Mouse (Mus musculus) spleen, postnatal 36 days (tissue): Measurements from ENCODE around the gene Sap18.
A peak's percentile ranks its signal among the peaks of the same experiment; 100 is the strongest.
"Not testable (repeated sequence)": the region's sequence is repeated elsewhere in the genome, so short reads cannot be mapped to it uniquely, and the experiment has no call there.

ENCODE experiments used
- DNase-seq, 2 experiments: peaks; one replicate each; pipeline ENCODE4 v3.0.0; 2022; ENCODE audit warnings: low spot score in 2 of 2, mixed read lengths in 1 of 2

Gene Sap18

DNA sequence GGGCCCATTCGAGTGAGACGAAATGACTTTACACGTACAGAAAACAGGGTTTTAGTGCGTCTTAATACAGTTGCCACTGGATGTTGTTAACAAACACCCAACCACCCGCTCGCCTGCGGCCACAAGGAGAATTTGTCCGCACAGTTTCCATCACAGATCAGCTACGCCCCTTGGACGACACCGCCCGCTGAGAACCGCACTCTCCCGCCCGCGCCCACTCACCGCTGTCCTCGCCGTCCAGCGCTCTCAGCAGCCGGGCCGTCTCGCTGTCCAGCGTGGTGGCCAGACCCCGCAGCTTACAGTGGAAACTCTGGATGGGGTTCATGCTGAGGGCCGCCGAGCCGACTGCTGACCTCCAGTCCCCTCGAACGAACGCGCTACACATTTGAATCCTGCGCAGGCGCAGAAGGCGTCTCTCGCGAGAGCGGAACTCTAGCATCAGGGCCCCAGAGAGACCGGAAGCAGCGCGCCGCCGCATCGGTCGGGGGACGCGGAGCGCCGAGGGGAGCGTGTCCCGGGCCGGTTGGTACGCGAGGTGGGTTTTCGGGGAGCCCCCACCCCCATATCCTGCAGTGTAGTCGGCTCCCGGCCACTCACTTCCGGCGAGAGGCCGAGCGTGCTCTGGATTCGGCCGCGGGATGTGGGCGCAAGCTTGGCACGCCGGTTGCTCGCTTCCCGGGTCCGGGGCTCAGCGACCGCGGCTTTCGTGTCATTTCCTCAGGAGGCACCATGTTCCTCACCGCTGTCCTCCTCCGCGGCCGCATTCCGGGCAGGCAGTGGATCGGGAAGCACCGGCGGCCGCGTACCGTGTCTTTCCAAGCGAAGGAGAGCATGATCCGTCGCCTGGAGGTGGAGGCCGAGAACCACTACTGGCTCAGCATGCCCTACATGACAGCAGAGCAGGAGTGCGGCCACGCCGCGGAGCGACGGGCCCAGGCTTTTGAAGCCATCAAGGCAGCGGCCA is 28.1 kb downstream of the Sap18 start, which contains the start of the genes Ska3 and Mrpl57:
TSS of gene Ska3 (minus strand) at position 398 of the 964 bp plus-strand sequence.
TSS of gene Mrpl57 (plus strand) at position 447 of the 964 bp plus-strand sequence.
- DNase-seq, result peak; percentile 90 to 94

DNA sequence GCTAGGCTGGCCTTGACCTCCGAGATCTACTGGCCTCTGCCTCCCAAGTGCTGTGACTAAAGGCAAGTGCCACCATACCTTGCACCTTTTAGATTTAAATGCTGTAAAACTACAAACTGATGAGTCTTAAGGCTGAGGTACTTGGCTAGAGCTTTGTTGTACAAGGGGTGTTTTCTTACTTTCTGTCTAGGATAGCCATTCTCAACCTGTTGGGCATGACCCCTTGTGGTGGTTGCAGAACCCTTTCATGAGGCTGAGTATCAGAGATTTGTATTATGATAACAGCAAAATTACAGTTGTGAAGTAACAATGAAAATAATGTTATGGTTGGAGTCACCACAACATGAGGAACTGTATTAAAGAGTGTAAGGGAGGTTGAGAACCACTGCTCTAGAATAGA is 29.3 kb downstream of the Sap18 start:
- peak in 1 of 2 experiments; percentile 9 for DNase-seq

DNA sequence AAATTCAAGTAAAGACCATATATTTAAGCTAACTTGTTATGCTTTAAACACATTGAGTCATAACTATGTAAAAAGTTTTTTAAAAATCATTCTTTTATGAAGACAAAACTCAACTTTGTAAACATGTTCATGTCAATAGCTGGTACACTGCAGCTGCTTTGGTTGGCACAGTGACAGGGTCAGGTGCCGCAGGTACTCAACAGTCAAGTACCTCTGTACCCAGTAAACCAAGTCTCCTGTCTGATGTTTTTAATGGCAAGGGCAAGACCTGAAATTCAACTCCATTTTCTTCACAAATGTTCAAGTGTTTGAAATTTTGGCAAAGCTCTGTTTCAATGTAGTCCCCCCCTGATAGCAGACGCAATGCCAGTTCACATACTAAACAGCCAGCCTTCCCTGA is 35.5 kb downstream of the Sap18 start:
- DNase-seq, result no peak

DNA sequence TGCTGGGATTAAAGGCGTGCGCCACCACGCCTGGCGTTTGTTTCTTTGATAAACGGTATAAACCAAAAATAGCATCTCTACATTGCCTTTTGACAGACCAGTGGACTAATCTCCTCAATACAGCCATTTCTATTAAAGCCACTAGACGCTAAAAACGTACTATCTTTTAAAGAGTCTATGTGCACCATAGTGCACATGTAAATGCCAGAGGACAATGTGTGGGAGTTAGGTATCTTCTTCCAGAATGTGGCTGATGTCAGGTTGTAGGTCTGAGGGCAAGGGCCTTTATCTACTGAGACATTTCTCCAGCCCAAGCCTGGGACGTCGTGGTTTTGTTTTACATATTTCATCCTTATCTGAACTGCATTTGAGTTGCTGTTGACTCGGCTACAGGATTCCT is 37.2 kb downstream of the Sap18 start:
- no peak for DNase-seq

DNA sequence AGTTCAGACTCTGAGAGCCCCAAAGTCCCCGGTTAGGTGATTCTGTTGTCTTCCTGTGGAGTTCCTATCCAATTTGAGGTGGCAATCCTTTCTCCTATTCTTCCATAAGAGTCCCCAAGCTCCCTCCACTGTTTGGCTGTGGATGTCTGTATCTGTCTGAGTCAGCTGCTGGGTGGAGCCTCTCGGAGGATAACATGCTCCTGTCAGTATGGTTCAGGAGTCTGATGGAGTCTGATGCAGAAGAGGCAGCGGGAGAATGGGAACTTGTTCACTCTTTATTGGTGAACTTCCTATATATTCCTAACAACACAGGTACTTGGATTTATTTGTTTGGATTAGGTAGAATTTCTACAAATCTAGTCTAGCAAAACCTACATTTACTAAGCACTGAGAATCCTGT is 46.6 kb downstream of the Sap18 start:
- no peak for DNase-seq

DNA sequence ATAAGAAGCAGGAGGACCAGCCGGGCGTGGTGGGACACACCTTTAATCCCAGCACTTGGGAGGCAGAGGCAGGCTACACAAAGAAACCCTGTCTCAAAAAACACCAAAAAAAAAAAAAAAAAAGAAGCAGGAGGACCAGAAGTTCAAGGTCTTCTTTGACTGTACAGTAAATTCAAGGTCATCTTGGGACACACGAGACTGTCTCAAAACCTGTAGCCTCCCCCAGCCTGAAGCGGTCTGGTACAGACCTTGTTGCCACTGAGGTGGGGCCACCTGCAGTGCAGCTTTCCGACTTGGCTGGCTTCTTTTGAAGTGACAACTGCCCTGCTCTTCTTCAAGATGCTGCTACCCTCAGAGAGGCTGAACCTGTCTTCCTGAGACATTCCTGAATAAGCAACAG is 50.1 kb downstream of the Sap18 start:
- not testable (repeated sequence) for DNase-seq

DNA sequence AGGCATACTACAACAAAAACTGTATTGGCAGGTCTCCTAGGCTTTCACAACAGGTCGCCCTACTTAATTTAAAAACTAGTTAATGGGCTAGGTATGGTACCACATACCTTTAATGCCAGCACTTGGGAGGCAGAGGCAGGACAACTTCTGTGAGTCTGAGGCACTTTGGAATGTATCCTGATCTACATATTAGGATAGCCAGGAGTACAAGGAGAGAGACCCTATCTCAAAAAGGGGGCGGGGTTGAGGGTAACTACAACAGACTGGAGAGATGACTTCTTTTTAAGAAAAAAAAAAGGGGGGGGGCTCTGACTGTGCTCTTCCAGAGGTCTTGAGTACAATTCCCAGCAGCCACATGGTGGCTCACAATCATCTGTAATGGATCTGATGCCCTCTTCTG is 50.7 kb downstream of the Sap18 start:
- no peak for DNase-seq

DNA sequence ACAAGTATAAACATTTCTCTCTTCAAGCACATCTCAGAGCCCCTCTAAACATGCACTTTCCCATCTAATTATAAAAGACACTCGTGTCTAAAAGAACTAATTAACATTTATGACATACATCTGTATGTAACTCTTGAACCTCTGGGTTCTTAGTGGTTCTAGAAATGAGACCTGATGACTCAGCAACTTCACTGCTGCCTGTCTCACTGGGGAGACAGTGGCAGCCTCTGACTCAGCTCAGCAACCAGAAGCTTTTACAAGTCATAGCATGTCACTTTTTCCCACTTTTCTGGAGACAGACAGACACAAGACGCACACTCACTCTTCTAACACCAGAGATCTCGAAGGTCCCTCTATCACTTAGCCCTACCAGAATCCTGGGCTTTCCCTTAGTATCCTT is 52.4 kb downstream of the Sap18 start:
- no peak for DNase-seq

DNA sequence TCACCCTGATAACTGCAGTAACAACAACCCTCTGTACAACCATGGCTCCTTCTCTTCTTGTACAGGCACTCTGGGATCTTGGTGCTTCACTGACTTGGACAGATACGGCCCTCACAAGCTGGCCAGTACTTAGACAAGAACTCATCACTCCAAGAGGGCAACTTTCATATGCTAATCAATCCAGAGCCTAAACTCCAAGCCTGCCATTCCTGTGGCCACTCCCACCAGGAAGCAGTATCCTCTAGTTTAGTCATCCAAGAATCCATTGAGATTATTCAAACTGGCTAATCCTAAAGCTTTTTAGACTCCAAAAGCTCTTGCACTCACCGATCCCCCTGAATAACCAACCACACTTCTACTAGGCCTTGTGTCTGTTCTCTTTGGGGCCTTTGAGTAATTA is 55.0 kb downstream of the Sap18 start:
- no peak for DNase-seq

DNA sequence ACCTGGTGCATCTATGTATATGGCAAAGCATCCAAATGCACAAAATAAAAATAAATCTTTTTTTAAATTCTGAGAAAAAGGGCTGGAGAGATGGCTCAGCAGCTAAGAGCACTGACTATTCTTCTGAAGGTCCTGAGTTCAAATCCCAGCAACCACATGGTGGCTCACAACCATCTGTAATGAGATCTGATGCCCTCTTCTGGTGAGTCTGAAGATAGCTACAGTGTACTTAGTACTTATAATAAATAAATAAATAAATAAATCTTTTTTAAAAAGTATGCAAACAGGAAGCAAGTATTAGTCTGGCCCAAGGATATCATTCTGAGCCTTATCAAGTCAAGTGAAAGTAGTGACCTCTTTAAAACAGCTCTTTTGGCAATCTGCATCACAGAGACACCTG is 58.1 kb downstream of the Sap18 start:
- DNase-seq, result not testable (repeated sequence)
